Mouse (Mus musculus) stomach, postnatal 0 days (tissue): ENCODE measurements around the gene Fbxo21. TPM values are rescaled to one million over a fixed set of nuclear protein-coding genes. Genes with fewer than 3 reads are reported as not detected.

Experiments
- ATAC-seq: fragments of 200-750 bp; cut with Nextera tagmentation; 2 replicates; pipeline ENCODE4 v1.8.0; 2017; ENCODE audit not compliant: low FRiP score, low TSS enrichment
- DNase-seq: peaks from one replicate; pipeline ENCODE4 v3.0.0-alpha.2; 2016; ENCODE audit warnings: low spot score
- H3K27ac ChIP-seq: fragments of 300-500 bp; sonication (generic); replicated peaks from 2 replicates; pipeline ENCODE4 v1.5.1; 2014; ENCODE audit warnings: mild to moderate bottlenecking, control low read depth
- H3K27me3 ChIP-seq: fragments of 300-500 bp; sonication (generic); 2 replicates; pipeline ENCODE4 v1.6.1; 2014; ENCODE audit warnings: low read length; ENCODE audit not compliant: control insufficient read depth, insufficient read depth
- H3K36me3 ChIP-seq: fragments of 300-500 bp; sonication (generic); 2 replicates; pipeline ENCODE4 v1.6.1; 2014; ENCODE audit warnings: low read length, mixed read lengths; ENCODE audit not compliant: control insufficient read depth, insufficient read depth
- H3K4me1 ChIP-seq: fragments of 300-500 bp; sonication (generic); replicated peaks from 2 replicates; pipeline ENCODE4 v1.6.1; 2014; ENCODE audit warnings: antibody characterized with exemption; ENCODE audit not compliant: control insufficient read depth, insufficient read depth
- H3K4me2 ChIP-seq: fragments of 300-500 bp; sonication (generic); replicated peaks from 2 replicates; pipeline ENCODE4 v1.6.1; 2014; ENCODE audit warnings: low read depth, mild to moderate bottlenecking, control low read depth, moderate library complexity
- H3K4me3 ChIP-seq: fragments of 300-500 bp; sonication (generic); 2 replicates; pipeline ENCODE4 v1.5.1; 2014; ENCODE audit warnings: low read depth, low read length, control low read depth
- H3K9ac ChIP-seq: fragments of 300-500 bp; sonication (generic); 2 replicates; pipeline ENCODE4 v1.6.1; 2014; ENCODE audit warnings: mild to moderate bottlenecking, low read length, control low read depth, mixed read lengths
- H3K9me3 ChIP-seq: fragments of 300-500 bp; sonication (generic); 2 replicates; pipeline ENCODE4 v1.6.1; 2016; ENCODE audit warnings: low read length; ENCODE audit not compliant: control insufficient read depth
- CTCF ChIP-seq: IDR thresholded peaks from 2 replicates; pipeline ENCODE4 v1.5.1; 2016; ENCODE audit warnings: antibody characterized with exemption, low read depth, mild to moderate bottlenecking, moderate library complexity
- EP300 ChIP-seq: optimal IDR thresholded peaks from 2 replicates; pipeline ENCODE3; 2016; ENCODE audit warnings: antibody characterized with exemption
- WGBS: fragments of 180-500 bp; shearing (Covaris S2); extraction: QIAGEN DNeasy Blood & Tissue Kit; methylation state at CpG from one replicate; pipeline ENCODE4 v1.1.7; 2014; 5-methylcytosine and 5-hydroxymethylcytosine counted together
- polyA plus RNA-seq: library from polyadenylated mRNA; unstranded; fragments of >200 nt; fragmentation: Nextera tagmentation; extraction: Ambion mirVana; gene quantifications from 2 replicates; pipeline ENCODE4 v1.2.1, GENCODE M21; 2015

Fbxo21 gene
- polyA plus RNA-seq, 1 experiment from 2014 or later = 19.2 TPM

DNA sequence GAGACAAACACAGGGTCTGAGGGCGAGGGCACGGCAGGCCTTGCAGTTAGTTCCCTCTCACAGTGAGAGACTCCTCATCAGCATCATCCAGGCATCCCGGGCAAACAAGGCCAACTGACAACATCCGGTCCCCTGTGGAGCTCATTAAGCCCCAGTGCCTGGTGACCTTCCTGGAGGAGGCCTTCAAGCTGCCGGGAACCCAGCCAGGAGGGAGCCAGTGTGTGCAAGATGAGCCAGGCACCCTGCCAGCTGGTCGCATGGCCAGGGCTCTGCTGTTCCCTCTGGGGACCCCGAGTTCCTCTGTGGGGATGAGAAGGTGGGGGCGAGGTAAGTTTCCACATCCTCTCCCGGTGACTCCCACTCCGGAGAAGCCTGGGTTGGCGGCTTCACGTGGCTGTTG, 38.5 kb downstream of the Fbxo21 start:
- no peaks in the 10 kb centered on the region for H3K9me3 ChIP-seq
- WGBS = 34% methylated on average over 12 of the region's 12 CpGs
- ATAC-seq = no peak
- no peaks in the 10 kb centered on the region for H3K4me1 ChIP-seq
- no peaks in the 10 kb centered on the region for H3K36me3 ChIP-seq
- no peak for TF ChIP-seq EP300
- no peak for TF ChIP-seq CTCF
- H3K4me2 ChIP-seq = no peak overlapping the region
- DNase-seq = peak; percentile 34
- no peak overlapping the region for H3K4me3 ChIP-seq
- no peak overlapping the region for H3K27ac ChIP-seq
- no peak overlapping the region for H3K9ac ChIP-seq
- H3K27me3 ChIP-seq = no peaks in the 10 kb centered on the region

DNA sequence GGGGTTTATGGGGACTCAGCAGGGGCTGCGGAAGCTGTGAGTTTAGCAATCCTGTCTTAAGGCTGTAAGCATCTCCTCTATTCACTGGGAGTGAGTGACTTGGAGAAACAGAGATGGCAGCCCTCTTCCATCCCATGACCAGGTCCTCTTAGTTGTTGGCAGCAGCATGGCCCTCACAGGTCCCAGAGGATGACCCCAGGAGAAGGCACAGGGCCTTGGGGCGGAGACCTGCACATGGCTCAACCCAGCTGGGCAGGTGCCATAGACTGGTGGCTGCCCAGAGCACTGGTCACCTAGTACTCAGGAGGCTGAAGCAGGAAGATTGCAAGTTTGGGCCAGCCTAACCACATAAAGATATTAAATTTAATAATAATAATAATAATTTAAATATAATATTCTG, 39.1 kb downstream of the Fbxo21 start:
- ATAC-seq (0 out of 2 replicates have a peak, but pooled peaks have one; percentile 11), DNase-seq (no peak)
- Histone ChIP-seq H3K9ac (no peak overlapping the region), H3K4me1 (no peaks in the 10 kb centered on the region), H3K9me3 (no peaks in the 10 kb centered on the region), H3K4me2 (no peak overlapping the region), H3K36me3 (no peaks in the 10 kb centered on the region), H3K27ac (no peak overlapping the region), H3K4me3 (no peak overlapping the region), H3K27me3 (no peaks in the 10 kb centered on the region)
- 89% methylated on average over 1 of the region's 2 CpGs for WGBS
- no peak for TF ChIP-seq CTCF
- TF ChIP-seq EP300 = no peak

DNA sequence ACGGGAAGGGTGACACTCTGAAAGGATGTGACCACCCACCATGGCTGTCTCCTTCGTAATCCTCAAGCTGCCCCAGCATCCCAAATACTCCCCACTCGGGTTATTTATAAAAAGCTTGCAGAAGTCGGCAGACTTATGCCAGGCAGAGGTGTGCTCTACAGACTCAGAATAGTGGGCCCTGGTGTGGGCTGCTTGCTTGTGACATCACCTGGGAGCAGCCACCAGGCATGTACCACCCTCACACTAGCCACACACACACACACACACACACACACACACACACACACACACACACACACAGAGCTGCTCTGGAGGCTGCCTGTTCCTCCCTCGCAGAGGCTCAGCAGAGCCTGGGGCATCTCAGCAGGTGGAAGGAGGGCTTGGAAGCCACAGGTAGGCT, 41.0 kb downstream of the Fbxo21 start:
- 51% methylated on average over 5 of the region's 5 CpGs for WGBS
- no peaks in the 10 kb centered on the region for H3K36me3 ChIP-seq
- H3K4me1 ChIP-seq = no peaks in the 10 kb centered on the region
- no peak overlapping the region for H3K9ac ChIP-seq
- no peaks in the 10 kb centered on the region for H3K9me3 ChIP-seq
- ATAC-seq = no peak
- TF ChIP-seq CTCF (no peak), EP300 (no peak)
- no peaks in the 10 kb centered on the region for H3K27me3 ChIP-seq
- no peak for DNase-seq
- no peak overlapping the region for H3K27ac ChIP-seq
- H3K4me3 ChIP-seq = no peak overlapping the region
- H3K4me2 ChIP-seq = no peak overlapping the region

DNA sequence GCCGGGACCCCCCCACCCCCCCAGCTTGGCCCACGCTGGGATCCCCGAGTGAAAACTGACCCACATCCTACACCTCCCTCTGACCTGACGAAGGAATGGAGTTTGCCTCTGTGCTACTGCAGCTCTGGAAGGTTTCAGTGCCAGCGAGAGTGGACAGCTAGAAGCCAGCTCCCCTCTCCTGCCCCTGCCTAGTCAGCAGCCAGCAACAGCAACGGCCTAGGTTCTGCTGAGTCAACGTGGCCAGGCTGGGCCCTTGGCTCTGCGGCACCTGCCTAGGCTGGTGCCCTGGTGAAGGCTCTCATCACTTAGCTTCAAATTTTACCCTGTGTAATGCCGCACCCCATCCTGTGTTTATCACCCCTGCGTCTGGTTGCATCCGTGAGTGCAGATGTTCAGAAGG, 43.4 kb downstream of the Fbxo21 start:
- Histone ChIP-seq H3K4me2 (no peak overlapping the region), H3K4me3 (no peak overlapping the region), H3K9me3 (no peaks in the 10 kb centered on the region), H3K27me3 (no peaks in the 10 kb centered on the region), H3K36me3 (no peaks in the 10 kb centered on the region), H3K9ac (no peak overlapping the region), H3K27ac (no peak overlapping the region), H3K4me1 (no peaks in the 10 kb centered on the region)
- TF ChIP-seq EP300 (no peak), CTCF (no peak)
- ATAC-seq = no peak
- DNase-seq = no peak
- WGBS = 55% methylated on average over 11 of the region's 11 CpGs

DNA sequence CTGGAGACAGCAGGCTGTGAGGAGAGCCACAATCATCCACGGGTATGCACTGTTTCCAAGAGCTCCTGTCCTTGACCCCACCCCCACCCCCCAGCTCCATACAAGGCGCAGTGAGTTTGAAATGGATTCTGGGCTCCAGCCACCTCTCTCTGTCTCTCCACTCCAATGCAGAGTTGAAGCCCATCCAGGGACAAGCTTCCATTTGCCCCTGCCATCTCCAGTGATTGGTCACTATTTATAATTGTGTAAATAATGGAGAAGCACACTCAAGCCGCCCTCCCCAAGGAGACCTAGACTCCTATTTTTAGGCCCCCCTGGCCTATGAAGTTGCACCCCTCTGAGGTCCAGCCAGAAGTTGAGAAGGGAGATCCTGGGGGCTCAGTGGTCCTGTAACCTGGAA, 46.5 kb downstream of the Fbxo21 start:
- no peak overlapping the region for H3K27ac ChIP-seq
- H3K9me3 ChIP-seq = no peaks in the 10 kb centered on the region
- TF ChIP-seq CTCF (no peak), EP300 (no peak)
- no peaks in the 10 kb centered on the region for H3K36me3 ChIP-seq
- no peak for ATAC-seq
- H3K4me1 ChIP-seq = peaks cover 3% of the 10 kb centered on the region
- WGBS = 46% methylated on average over 3 of the region's 3 CpGs
- DNase-seq = no peak
- no peak overlapping the region for H3K4me2 ChIP-seq
- no peak overlapping the region for H3K4me3 ChIP-seq
- peaks cover 9% of the 10 kb centered on the region; the same call in 1 of the 2 replicates for H3K27me3 ChIP-seq
- no peak overlapping the region for H3K9ac ChIP-seq

DNA sequence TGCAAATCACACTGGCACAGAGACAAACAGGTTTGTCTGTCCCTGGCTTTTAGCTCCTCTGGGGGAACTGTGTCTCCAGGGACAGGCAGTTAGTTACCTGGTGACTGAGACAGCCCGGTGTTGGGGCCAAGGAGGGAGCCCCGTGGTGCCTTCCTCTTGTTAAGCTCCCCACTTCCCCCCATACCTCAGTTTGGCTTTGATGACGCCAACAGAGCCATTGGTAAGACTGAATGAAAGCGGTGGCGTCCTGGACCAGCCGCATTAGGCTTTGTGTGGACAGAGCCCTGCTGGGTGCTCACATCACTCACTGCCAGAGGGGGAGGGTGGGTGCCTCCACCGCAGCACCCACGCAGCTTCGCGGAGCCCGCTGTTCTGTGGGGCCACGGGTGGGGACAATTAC, 49.4 kb downstream of the Fbxo21 start:
- TF ChIP-seq CTCF (no peak), EP300 (no peak)
- H3K9me3 ChIP-seq = no peaks in the 10 kb centered on the region
- no peak overlapping the region for H3K4me3 ChIP-seq
- H3K27me3 ChIP-seq = peaks cover 13% of the 10 kb centered on the region; the same call in 1 of the 2 replicates
- ATAC-seq (no peak), DNase-seq (no peak)
- no peaks in the 10 kb centered on the region for H3K36me3 ChIP-seq
- H3K4me2 ChIP-seq = no peak overlapping the region
- no peak overlapping the region for H3K27ac ChIP-seq
- no peak overlapping the region for H3K9ac ChIP-seq
- 19% methylated on average over 12 of the region's 12 CpGs for WGBS
- H3K4me1 ChIP-seq = peaks cover 3% of the 10 kb centered on the region
